Mouse (Mus musculus) E14TG2a.4 (cell line): ENCODE results near the gene Anxa11.

ENCODE experiments used
- CTCF ChIP-seq: conservative IDR thresholded peaks from 2 replicates; pipeline ENCODE4 v1.5.1; 2014; ENCODE audit warnings: low read length
- NANOG ChIP-seq: IDR thresholded peaks from 2 replicates; pipeline ENCODE4 v1.6.1; 2014; ENCODE audit warnings: borderline replicate concordance, low read length, mixed read lengths
- POU5F1 ChIP-seq: IDR thresholded peaks from 2 replicates; pipeline ENCODE4 v1.6.1; 2014; ENCODE audit warnings: low read length, borderline replicate concordance

DNA sequence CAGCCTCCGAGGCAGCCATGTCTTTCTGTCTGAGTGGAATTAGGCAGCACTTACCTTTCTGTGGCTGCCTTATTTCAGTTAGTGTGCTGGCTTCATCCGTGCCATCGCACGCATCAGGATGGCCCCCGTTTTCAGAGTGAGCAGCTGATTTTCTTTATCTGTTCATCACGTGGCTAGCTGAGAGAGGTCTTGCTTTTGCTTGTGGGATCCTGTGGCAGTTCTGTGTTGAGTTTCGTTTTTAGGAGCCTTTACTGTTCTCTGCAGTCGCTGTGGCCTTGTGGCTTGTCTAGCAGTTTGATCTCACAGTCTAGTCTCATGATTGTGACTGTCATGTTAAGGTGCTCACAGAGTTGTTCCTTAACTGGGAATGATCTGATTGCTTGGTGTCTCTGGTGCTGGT is 16.0 kb downstream of the Anxa11 start:
- no peak for TF ChIP-seq CTCF
- TF ChIP-seq NANOG, result no peak
- no peak for TF ChIP-seq POU5F1
